Mouse (Mus musculus) frontal cortex, postnatal 14 days (tissue): ENCODE results near the gene Nmrk1.

Source experiments
- DNase-seq, 2 experiments: peaks; one replicate each; pipeline ENCODE4 v3.0.0; 2022; ENCODE audit warnings: low spot score in 2 of 2

The Nmrk1 gene

GRCm38 (mm10) chr19:18615680-18616240 lies 16.0 kb upstream of the Nmrk1 start:
- DNase-seq, result no peak

GRCm38 (mm10) chr19:18617504-18617903 lies 14.2 kb upstream of the Nmrk1 start:
- DNase-seq, result no peak

- no peak for DNase-seq
Observed at GRCm38 (mm10) chr19:18619060-18619459, 12.7 kb upstream of the Nmrk1 start.

GRCm38 (mm10) chr19:18619691-18620090 lies 12.1 kb upstream of the Nmrk1 start:
- no peak for DNase-seq

DNA sequence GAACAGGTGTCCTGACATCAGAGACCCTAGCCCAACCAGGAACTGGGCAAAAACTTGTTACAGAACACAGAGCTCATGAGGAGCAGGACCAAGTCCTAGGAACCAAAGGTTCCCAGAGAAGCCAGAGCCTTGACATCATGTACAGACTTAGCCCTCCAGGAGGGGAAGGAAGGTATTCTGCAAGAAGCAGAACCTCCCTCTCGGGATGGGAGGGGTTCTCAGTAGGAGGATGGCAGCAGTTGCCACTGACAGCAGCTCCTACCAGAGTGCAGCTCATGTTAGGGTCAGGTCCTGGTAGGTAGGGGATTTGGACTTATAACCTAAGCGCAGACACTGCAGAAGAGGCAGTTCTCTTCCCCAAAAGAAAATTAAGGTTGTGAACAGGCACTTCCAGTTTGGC lies 7.9 kb upstream of the Nmrk1 start:
- no peak for DNase-seq

DNA sequence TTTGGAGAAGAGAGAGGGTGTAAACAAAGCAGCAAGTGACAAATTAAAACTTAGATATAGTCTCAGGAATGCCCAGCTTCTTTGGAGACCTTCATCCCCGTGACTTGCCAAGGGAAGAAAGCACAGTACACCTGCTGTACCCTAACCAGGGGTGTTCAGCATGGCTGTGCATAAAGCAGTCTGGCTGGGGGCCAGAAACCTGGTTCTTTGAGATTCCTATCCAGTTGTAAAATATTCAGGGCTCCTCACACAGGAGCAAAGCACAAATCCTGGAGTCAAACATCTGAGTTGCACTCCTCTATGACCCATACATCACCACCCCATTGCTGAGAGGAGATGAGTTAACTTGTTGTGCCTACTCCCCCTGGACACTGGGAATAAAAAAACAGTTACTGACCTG lies 2.2 kb upstream of the Nmrk1 start:
- DNase-seq, result no peak

DNA sequence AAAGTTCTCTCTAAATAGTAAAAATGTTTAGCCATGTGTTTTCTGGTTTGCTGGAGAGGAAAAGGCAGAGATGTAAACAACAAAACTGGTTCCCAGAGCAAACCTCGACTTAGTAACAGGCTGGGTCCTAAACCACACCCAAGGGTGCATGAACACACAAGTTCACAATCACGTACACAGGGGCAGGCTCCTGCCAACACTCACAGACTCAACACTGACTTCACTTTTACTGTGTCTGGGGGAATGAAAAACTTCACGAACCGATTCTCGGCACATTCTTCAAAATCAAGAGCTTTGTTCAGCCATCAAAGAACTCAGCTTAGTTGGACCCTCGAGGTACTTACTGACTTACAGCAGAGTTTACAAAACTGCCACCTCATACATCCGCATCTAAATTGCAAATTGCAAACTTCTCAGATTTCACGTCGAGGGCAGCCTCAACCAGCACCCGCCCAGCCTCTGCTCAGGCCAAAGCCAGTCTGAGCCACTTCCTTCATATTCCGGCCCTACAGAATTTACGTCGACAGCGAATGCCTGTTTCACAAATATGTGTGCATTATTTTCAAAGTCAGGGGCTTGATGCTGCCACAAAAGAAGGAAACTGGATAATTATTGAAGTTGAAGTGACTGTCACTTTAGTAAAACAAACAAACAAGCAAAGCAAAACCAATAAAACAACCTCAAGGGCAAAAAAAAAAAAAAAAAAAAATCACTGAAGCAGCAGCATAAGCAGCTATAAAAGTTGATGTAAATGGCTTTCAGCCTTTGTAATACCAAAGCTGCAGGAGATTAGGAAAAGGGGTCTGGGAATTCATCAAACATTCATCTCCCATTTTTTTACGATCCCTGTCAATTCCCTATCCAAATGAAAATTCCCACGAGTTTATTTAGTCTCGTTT lies 1.3 kb upstream of the Nmrk1 start:
- DNase-seq, result no peak

- peak in 1 of 2 experiments; percentile 34 for DNase-seq
Observed at GRCm38 (mm10) chr19:18631161-18631643, 548 bp upstream of the Nmrk1 start.

DNA sequence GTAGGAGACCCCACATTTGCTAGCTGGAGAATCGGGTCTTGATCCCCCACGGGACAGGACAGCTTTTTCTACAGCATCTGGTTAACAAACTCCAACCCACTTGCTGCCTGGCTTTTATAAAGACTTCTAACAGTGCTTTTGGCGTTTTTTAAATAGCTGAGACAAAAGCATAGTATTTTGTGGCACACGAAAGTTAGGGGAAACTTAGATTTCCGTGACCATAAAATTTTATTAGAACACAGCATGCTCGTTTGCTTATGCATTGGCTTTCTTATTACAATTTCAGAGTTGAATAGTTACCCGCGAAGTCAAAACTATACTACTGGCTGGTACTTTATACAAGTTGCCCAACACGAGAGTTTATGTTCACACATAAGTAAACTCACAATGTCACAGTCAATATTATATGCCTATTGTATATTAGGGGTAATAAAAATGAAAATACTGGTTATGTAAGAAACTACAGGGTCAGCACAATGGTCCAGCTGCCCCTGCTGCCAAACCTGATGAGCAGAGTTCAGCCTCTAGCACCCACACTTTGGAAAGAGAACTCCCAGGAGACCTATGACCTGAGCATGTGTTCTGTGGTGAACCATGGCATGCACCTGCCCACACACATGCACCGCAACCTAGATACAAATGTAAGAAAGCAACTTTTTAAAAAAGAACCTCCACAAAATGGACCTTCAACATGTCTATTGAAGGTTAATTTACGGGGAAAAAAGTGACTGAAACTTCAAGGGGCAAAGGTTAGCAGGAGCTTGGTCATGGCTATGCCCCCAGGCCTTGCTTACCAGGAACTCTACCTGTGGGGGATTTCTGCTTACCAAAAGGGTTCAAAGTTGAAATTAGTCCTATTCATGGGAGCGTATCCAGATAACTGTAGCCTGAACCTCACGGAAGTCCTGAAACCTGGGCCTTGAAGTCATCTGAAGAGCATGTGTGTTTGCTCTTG lies 758 bp downstream of the Nmrk1 start:
- no peak for DNase-seq

DNA sequence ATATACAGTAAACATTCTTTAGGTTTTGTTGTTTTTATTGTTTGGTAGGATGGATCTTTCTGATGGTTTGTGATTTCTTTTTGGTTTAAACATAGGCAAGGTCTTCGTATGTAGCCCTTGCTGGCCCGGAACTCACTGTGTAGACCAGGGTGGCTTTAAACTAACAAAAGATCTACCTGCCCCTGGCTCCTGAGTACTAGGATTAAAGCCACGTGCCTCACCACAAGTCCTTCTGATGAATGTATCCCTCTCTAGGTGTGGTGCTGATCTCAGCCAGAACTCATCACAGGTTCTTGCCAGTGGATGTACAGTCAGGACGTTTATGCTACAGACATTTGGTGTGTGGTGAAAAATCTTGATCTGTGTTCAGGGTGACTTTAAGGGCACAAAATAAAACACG lies 6.2 kb downstream of the Nmrk1 start:
- DNase-seq, result no peak

- no peak for DNase-seq
Observed at GRCm38 (mm10) chr19:18638949-18639348, 7.2 kb downstream of the Nmrk1 start.

DNA sequence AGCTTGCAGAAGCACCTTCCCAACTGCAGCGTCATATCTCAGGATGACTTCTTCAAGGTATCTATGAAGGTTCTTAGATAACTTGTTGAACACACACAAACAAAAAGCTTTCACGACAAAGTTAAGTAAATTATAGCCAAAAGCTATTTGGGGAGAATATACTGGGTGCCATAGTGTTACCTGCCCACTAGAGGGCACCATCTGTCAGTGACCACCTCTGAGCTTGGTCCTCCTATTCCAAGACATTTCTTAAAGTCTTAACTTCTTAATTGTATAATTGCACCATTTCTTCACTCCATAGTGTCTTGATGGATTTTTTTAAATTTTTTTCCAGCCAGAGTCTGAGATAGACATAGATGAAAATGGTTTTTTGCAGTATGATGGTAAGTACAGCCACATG lies 7.8 kb downstream of the Nmrk1 start:
- no peak for DNase-seq

- no peak for DNase-seq
Observed at GRCm38 (mm10) chr19:18641001-18641400, 9.3 kb downstream of the Nmrk1 start.

DNA sequence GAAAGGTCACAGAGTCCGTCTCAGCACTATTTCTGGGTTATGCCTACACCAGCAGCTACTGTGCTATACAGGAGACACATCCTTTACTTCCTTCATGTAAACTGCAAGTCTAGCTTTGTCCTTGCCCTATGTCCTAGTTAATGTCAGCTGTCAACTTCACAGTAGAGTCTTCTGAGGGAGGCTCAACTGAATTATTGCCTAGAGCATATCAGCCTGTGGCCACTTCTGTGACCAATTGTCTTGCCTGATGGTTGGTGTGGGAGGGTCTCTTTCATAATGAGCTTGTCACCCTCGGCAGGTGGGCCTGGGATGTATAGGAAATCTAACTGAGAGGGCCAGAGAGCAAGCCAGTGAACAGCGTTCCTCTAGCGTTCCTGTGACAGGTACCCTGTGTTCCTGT lies 11.7 kb downstream of the Nmrk1 start:
- no peak for DNase-seq

GRCm38 (mm10) chr19:18644084-18644483 lies 12.3 kb downstream of the Nmrk1 start:
- no peak for DNase-seq

DNA sequence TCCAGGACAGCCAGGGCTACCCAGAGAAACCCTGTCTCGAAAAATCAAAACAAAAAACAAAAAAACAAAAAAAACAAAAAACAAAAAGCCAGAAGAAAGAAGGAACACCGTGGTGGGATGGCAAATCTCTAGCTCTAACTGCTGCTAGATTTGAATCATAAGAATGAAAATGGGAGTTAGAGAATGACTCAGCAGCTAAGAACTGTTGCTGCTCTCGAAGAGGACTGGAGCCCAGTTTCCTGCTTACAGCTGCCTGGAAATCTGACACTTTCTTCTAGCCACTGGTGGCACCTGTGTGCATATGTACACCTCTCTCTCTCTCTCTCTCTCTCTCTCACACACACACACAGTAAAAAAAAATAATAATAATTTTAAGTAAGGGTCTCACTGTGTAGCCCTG lies 14.6 kb downstream of the Nmrk1 start:
- no peak for DNase-seq

DNA sequence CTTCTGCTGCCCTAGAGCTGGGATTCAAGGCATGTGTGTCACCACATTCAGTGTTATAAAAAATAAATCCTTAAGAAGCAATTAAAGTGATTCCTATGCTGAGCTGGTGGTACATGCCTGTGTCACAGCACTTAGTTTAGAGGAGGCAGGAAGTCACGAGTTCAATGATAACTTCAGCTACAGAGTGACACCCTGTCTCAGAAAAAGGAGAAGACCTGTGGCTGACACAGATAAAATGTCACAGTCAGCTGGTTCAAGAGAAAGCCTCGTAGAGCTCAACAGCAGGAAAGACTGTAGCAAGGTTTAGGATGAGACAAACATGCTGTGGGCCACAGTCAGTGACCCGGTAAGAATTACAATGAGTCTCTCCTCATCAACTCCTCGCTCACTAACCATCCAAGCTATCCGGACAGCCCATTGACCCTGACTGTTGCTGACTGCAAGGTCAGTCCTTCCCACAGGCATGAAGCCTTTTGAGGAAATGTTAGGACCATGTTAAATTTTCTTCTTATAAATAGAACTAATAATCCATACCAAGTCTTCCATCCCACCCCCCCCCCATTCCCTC lies 15.2 kb downstream of the Nmrk1 start:
- no peak for DNase-seq

DNA sequence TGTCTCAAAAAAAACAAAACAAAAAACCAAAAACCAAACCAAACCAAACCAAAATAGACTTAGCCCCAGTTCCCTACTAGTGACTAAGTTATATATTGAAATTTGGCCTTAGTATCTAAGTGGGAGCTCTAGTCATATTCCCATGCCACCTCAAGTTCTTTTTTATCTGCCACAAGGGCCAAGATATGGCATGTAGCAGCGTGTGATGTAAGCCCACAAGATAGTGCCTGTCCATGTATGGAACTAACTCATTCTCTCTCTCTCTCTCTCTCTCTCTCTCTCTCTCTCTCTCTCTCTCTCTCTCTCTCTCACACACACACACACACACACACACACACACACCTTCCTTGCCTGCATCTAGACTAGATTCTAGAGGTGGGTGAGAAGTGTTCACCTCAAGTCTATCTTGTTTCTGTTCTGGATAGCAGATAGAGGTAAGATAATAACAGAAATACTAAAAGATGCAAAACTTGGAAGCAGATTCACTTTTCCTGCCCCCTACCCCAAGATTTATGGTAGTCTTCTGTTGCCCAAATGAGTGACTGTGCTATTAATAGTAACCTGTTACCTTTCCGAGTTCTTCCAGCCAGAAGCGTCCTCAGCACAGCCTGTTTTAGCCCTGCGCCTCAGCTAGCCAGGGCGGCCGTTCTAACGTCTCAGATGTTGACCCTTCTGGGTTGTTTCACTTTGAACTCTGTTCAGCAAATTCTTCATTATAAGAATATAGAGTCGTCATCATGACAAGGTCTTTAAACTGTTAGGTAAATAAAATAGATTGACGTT lies 16.2 kb downstream of the Nmrk1 start:
- no peak for DNase-seq

DNA sequence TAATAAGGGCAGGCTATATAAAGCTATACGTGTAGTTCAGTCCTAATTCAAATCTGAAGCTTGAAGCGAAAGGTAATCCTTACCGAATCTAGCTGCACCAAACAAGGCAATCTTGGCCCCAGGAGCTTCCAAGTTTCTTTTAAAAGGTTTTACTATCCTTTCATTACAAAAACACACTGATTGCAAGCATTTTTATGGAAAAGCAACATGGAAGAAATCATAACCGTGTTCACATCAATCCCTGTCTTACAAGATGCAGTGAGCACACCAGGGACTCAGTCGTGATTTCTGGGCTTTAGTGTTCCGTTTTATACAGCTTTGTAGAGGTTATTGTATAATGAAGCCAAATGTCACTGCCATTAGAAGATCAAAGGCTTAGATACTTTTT lies 16.8 kb downstream of the Nmrk1 start:
- no peak for DNase-seq

- no peak for DNase-seq
Observed at GRCm38 (mm10) chr19:18649955-18650354, 18.2 kb downstream of the Nmrk1 start.

DNA sequence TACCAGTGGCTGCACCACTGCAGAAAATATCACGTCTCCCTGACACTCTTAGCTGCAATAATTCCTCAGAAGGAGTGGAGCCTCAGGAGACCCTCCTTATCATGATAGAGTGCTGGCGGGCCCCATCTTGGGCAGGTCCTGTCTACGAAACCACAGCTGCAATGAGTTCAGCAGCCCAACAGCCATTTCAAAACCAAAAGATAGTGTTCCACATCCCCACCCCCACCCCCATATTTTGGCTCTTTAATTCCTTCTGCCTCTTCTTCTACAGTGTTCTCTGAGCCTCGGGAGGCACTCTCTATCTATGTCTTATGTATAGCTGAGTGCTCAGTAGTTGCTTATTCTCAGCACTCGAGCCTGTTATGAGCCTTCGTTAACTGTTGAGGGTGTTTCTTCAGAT lies 18.7 kb downstream of the Nmrk1 start:
- DNase-seq, result no peak
